Mouse (Mus musculus) stomach, postnatal 0 days (tissue): ENCODE measurements around the gene Bcl2l11.
A peak's percentile ranks its signal among the peaks of the same experiment; 100 is the strongest.

Source experiments
- CTCF ChIP-seq: IDR thresholded peaks from 2 replicates; pipeline ENCODE4 v1.5.1; 2016; ENCODE audit warnings: antibody characterized with exemption, low read depth, mild to moderate bottlenecking, moderate library complexity
- EP300 ChIP-seq: optimal IDR thresholded peaks from 2 replicates; pipeline ENCODE3; 2016; ENCODE audit warnings: antibody characterized with exemption

DNA sequence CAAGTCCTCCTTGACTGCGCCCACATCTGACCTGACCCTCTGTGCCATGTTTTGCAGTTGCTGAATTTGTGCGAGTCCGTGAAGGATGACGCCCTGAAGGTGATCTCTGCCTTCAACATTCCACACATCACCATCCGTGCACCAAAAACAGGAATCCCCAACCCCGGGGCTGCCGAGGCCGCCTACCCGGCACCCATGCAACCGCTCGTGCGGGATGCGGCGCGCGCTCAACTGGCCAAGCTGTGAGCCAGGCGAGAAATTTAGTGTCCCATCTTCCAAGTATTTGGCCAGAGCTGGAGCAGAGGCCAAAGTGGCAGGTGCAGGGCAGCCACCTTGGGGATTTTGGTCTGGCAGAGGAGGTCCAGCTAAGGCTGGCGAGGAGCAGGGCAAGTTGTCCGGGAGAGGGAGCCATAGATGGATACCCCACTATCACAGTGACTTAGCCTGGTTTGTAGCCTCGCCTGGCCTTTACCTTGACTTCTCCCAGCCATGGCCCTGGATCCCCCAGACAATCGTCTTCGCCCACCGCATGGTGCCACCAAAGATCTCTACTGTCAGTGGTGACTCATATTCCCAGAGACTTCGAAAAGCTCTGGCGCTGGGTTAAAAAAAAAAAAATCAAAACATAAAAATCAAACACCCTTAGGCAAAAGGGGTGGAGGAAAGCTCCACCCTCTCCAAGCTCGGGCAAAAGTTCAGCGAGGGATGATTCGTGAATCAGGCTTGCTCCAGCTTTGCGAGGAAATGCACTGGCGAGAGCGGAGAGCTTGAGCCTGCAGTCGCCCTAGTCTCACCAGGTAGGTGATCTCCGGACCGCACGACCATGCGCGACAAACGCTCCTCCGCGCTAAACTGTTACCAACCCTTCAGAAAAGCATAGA, 2.7 kb upstream of the Bcl2l11 start:
- peak; percentile 54 for TF ChIP-seq CTCF
- TF ChIP-seq EP300, result no peak
